Mouse (Mus musculus) layer of hippocampus, adult 9-11 months (tissue): ENCODE measurements at regions not wholly inside any gene's neighbourhood (a gene's known extent, or its start where the extent isn't known, plus 50 kb on each side); places are given as distances from the start of the nearest gene placed in this dataset.

Experiments
- DNase-seq: peaks from one replicate; pipeline ENCODE4 v3.0.0; 2022

DNA sequence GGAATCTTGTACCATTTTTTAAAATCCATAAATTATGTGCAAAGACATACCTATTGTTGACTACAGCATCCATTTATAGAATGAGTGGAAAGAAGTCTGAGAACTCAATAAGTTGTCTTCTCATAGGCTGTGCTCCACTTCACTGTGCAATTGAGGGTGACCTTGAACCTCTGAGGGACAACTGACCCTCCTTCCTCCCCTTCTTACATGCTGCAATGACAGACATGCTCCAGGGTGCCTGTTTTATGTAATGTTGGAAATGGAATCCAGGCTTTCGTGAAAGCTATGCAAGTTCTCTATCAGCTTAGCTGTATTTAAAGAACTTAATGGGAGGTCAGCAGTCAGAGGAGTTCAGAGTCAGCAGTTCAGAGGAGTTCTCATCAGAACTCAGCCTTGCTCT lies 118.9 kb upstream of the Vegfc start:
- no peak for DNase-seq

DNA sequence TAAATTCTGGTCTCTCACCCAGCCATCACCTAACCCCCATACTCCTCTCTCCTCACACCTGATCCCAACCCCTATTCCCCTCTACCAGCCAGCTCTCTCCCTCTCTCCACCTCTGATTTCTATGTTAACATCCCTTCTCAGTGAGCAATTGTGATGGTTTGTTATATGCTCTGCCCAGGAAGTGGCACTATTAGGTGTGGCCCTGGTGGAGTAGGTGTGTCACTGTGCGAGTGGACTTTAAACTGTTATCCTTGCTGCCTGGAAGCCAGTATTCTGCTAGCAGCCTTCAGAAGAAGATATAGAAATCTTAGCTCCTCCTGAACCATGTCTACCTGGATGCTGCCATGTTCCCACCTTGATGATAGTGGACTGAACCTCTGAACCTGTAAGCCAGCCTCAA lies 114.4 kb upstream of the Vegfc start:
- DNase-seq, result no peak

DNA sequence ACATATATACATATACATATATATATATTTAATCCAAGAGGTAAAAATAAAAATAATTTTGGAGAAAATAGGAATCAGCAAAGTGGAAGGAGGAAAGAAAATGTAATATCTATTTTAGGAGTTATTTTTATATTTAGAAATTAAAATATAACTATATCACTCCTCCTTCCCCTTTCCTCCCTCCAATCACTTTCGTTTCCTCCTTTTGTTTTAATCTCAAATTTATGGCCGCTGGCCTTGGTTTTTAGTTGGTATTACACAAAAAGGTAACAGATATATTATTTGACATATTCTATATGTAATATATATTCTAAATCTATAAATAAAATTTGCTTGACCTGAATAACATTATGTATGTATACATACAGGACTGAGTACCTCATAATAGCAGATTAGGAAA lies 93.1 kb upstream of the Vegfc start:
- DNase-seq, result no peak

DNA sequence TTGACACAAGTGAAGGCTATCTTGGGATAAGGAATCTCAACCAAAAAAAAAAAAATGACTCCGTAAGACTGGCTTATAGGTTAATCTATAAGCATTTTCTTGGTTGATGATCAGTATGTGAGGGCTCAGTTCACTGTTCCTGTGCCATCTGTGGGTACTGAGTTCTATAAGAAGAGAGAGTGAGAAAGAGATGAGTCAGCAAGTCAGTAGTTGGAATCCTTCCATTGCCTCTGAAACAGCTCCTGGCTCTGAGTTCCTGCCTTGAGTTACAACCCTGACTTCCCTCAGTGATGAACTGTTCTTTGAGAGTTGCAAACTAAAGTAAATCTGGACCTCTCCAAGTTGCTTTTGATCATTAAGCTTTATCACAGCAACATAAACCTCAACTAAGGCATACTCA lies 91.7 kb upstream of the Vegfc start:
- DNase-seq, result no peak

GRCm38 (mm10) chr8:53994208-53994607 lies 83.2 kb upstream of the Vegfc start:
- no peak for DNase-seq

DNA sequence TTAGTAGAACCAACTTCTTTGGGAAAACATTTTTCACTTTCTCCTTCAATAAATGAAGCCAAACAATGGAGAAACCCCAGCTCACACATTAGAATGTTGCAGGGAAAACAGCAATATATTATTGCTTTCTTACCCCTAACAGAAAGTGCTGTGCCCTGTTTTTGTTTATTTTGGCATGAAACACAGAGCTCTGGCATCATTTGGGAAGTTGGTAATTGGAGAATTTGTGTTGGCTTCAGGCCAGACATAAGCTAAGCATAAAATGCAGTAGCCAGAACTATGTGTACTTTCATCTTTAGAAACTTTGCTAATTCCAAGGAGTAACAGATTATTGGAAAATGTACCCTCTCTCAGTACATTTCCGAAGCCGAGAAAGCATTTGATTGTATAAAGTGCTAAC lies 79.9 kb upstream of the Vegfc start:
- DNase-seq, result no peak

DNA sequence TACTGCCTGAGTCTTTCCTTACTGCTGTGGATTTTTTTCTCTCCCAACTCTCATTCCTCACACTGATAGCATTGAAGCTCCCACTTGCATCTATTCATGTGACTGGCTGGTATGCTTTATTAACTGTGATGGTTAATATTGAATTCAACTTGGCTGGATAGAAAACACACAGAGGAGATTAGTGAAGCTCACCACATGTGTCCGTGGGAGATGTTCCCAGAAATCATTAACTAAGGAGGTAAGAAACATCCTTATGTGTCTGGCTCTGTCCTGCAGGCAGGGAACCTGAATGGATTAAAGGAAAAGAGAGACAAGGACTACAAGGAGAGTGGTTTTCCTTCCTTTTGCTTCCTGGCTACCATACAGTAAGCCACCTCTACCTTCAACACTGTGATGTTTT lies 74.5 kb upstream of the Vegfc start:
- DNase-seq, result no peak

- no peak for DNase-seq
Observed at GRCm38 (mm10) chr8:54014096-54014495, 63.3 kb upstream of the Vegfc start.

DNA sequence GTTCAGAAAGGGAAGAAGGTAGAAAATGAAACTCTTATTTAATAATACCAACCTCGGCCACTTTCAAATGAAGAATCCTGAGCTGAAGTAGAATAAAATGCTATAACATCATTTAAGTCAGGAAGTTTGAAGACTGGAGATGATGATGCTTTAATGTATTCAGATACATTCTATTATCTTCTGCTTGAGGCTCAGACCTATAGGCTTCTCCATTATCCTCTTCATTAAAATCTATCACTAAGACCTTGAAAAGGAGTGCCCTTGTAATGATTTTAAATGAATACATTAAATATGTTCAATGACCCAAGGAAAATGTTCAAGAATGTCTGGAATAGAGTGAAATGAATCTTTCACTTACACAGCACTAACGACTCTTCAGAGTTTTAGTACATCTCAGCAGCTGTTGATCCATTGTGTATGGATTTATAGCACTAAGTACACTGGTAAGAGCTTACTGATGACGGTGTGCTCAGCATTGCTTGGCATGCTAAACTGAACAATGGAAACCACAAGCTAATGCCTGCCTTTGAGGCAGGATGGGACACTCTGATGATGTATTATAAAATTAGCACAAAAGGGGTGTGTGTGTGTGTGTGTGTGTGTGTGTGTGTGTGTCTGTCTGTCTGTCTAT lies 58.8 kb upstream of the Vegfc start:
- DNase-seq, result no peak
